Mouse (Mus musculus): ENCODE data around the gene Ndufb3. TPM values are rescaled to one million over a fixed set of nuclear protein-coding genes. Genes with fewer than 3 reads are reported as not detected.
A peak's percentile ranks its signal among the peaks of the same experiment; 100 is the strongest.
"Not testable (repeated sequence)": the region's sequence is repeated elsewhere in the genome, so short reads cannot be mapped to it uniquely, and the experiment has no call there.

The Ndufb3 gene
- polyA plus RNA-seq (2012; rRNA removed), result 43.5 and 93.3 TPM in 2 replicates
- polyA plus RNA-seq (2014; fragmentation: Nextera tagmentation; extraction: Ambion mirVana), result 118 and 123 TPM in 2 replicates

- TF ChIP-seq CTCF (IDR thresholded peaks at IDR 0.05; ENCODE audit: low read depth) (peak; percentile 41), EP300 (IDR thresholded peaks at IDR 0.05; ENCODE audit: low read depth) (no peak)
- DNase-seq (ENCODE audit: low read depth in 3 of 3, low spot score in 3 of 3) (peak; percentile 85), ATAC-seq (ENCODE audit: insufficient read depth) (peak; percentile 99)
- WGBS (ENCODE audit: insufficient replicate concordance), result under 1% methylated on average over 41 of the region's 41 CpGs
- Histone ChIP-seq H3K36me3 (replicated peaks; ENCODE audit: control insufficient read depth, insufficient read depth, low read depth) (peaks cover 4% of the 10 kb centered on the region; the same call in 1 of the 2 replicates), H3K4me1 (replicated peaks; ENCODE audit: control insufficient read depth in 2 of 2, insufficient read depth in 2 of 2, low read length in 1 of 2) (peaks cover 3 to 5% of the 10 kb centered on the region in 2 experiments), H3K9ac (replicated peaks) (peak within 1 kb of the TSS; percentile 93), H3K27ac (peak within 1 kb of the TSS; percentile 75), H3K9me3 (ENCODE audit: control insufficient read depth, low read length) (no peaks in the 10 kb centered on the region), H3K27me3 (ENCODE audit: control insufficient read depth, insufficient read depth, low read length) (no peaks in the 10 kb centered on the region), H3K4me2 (ENCODE audit: low read depth) (peak within 1 kb of the TSS; percentile 92), H3K4me3 (ENCODE audit: insufficient read depth in 1 of 2, low read depth in 2 of 2, low read length in 2 of 2) (peak within 1 kb of the TSS; percentile 73 to 90)
These were observed at the start of gene Ndufb3, which contains the start of gene Fam126b for GRCm38 (mm10) chr1:58586171-58586997. Gene Ndufb3, plus strand, starts transcription at chr1:58586384. Gene Fam126b, minus strand, starts transcription at chr1:58586323.

GRCm38 (mm10) chr1:58541386-58541785 is 44.8 kb upstream of the Ndufb3 start:
- Histone ChIP-seq H3K27ac (no peak overlapping the region), H3K4me1 (replicated peaks; ENCODE audit: control insufficient read depth in 2 of 2, insufficient read depth in 2 of 2, low read length in 1 of 2) (no peaks in the 10 kb centered on the region), H3K4me3 (ENCODE audit: insufficient read depth in 1 of 2, low read depth in 2 of 2, low read length in 2 of 2) (no peak overlapping the region), H3K9ac (replicated peaks) (no peak overlapping the region), H3K4me2 (ENCODE audit: low read depth) (no peak overlapping the region), H3K9me3 (ENCODE audit: control insufficient read depth, low read length) (no peaks in the 10 kb centered on the region), H3K36me3 (replicated peaks; ENCODE audit: control insufficient read depth, insufficient read depth, low read depth) (peaks cover 7% of the 10 kb centered on the region), H3K27me3 (ENCODE audit: control insufficient read depth, insufficient read depth, low read length) (no peaks in the 10 kb centered on the region)
- 57% methylated on average over 1 of the region's 1 CpGs for WGBS (ENCODE audit: insufficient replicate concordance)
- ATAC-seq (ENCODE audit: insufficient read depth), result no peak
- no peak for DNase-seq (ENCODE audit: low read depth in 3 of 3, low spot score in 3 of 3)
- TF ChIP-seq EP300 (IDR thresholded peaks at IDR 0.05; ENCODE audit: low read depth) (no peak), CTCF (IDR thresholded peaks at IDR 0.05; ENCODE audit: low read depth) (no peak)

- not testable (repeated sequence) for DNase-seq (ENCODE audit: low read depth in 3 of 3, low spot score in 3 of 3); H3K9ac ChIP-seq (replicated peaks); H3K36me3 ChIP-seq (replicated peaks; ENCODE audit: control insufficient read depth, insufficient read depth, low read depth); H3K4me2 ChIP-seq (ENCODE audit: low read depth); H3K27me3 ChIP-seq (ENCODE audit: control insufficient read depth, insufficient read depth, low read length); H3K4me3 ChIP-seq (ENCODE audit: insufficient read depth in 1 of 2, low read depth in 2 of 2, low read length in 2 of 2); H3K27ac ChIP-seq; H3K9me3 ChIP-seq (ENCODE audit: control insufficient read depth, low read length); H3K4me1 ChIP-seq (replicated peaks; ENCODE audit: control insufficient read depth in 2 of 2, insufficient read depth in 2 of 2, low read length in 1 of 2); ATAC-seq (ENCODE audit: insufficient read depth)
- 0 out of 2 replicates have a peak, but pooled peaks have one; percentile 13 for TF ChIP-seq CTCF (IDR thresholded peaks at IDR 0.05; ENCODE audit: low read depth)
- 76% methylated on average over 6 of the region's 6 CpGs for whole genome bisulfite sequencing (ENCODE audit: insufficient replicate concordance)
These were observed 25.8 kb upstream of the Ndufb3 start for GRCm38 (mm10) chr1:58560370-58560769.

GRCm38 (mm10) chr1:58562455-58562854 is 23.7 kb upstream of the Ndufb3 start:
- no peaks in the 10 kb centered on the region for H3K9me3 ChIP-seq (ENCODE audit: control insufficient read depth, low read length)
- no peaks in the 10 kb centered on the region for H3K4me1 ChIP-seq (replicated peaks; ENCODE audit: control insufficient read depth in 2 of 2, insufficient read depth in 2 of 2, low read length in 1 of 2)
- H3K4me3 ChIP-seq (ENCODE audit: insufficient read depth in 1 of 2, low read depth in 2 of 2, low read length in 2 of 2), result no peak overlapping the region
- H3K4me2 ChIP-seq (ENCODE audit: low read depth), result no peak overlapping the region
- DNase-seq (ENCODE audit: low read depth in 3 of 3, low spot score in 3 of 3) (peak in 2 of 3 experiments; percentile 17 to 26), ATAC-seq (ENCODE audit: insufficient read depth) (no peak)
- H3K27me3 ChIP-seq (ENCODE audit: control insufficient read depth, insufficient read depth, low read length), result no peaks in the 10 kb centered on the region
- 67% methylated on average over 1 of the region's 1 CpGs for WGBS (ENCODE audit: insufficient replicate concordance)
- no peak for TF ChIP-seq EP300 (IDR thresholded peaks at IDR 0.05; ENCODE audit: low read depth)
- peak; percentile 65 for TF ChIP-seq CTCF (IDR thresholded peaks at IDR 0.05; ENCODE audit: low read depth)
- no peaks in the 10 kb centered on the region for H3K36me3 ChIP-seq (replicated peaks; ENCODE audit: control insufficient read depth, insufficient read depth, low read depth)
- no peak overlapping the region for H3K27ac ChIP-seq
- H3K9ac ChIP-seq (replicated peaks), result no peak overlapping the region

GRCm38 (mm10) chr1:58564981-58565380 is 21.2 kb upstream of the Ndufb3 start:
- H3K4me2 ChIP-seq (ENCODE audit: low read depth), result no peak overlapping the region
- H3K4me1 ChIP-seq (replicated peaks; ENCODE audit: control insufficient read depth in 2 of 2, insufficient read depth in 2 of 2, low read length in 1 of 2), result no peaks in the 10 kb centered on the region
- H3K36me3 ChIP-seq (replicated peaks; ENCODE audit: control insufficient read depth, insufficient read depth, low read depth), result no peaks in the 10 kb centered on the region
- 83% methylated on average over 5 of the region's 5 CpGs for WGBS (ENCODE audit: insufficient replicate concordance)
- H3K27me3 ChIP-seq (ENCODE audit: control insufficient read depth, insufficient read depth, low read length), result no peaks in the 10 kb centered on the region
- H3K27ac ChIP-seq, result no peak overlapping the region
- ATAC-seq (ENCODE audit: insufficient read depth), result no peak
- TF ChIP-seq CTCF (IDR thresholded peaks at IDR 0.05; ENCODE audit: low read depth), result no peak
- TF ChIP-seq EP300 (IDR thresholded peaks at IDR 0.05; ENCODE audit: low read depth), result no peak
- no peak for DNase-seq (ENCODE audit: low read depth in 3 of 3, low spot score in 3 of 3)
- H3K9me3 ChIP-seq (ENCODE audit: control insufficient read depth, low read length), result no peaks in the 10 kb centered on the region
- H3K4me3 ChIP-seq (ENCODE audit: insufficient read depth in 1 of 2, low read depth in 2 of 2, low read length in 2 of 2), result no peak overlapping the region
- H3K9ac ChIP-seq (replicated peaks), result no peak overlapping the region
